Mouse (Mus musculus) T-helper 2 cell (primary cell): ENCODE measurements around the gene Mphosph9.
"Not testable (repeated sequence)": the region's sequence is repeated elsewhere in the genome, so short reads cannot be mapped to it uniquely, and the experiment has no call there.

ENCODE experiments used
- in situ Hi-C: fragments of 300-600 bp; cut with MboI, MseI; formaldehyde crosslinking; loops from one replicate; pipeline ENCODE4 v1.15.1; 2025; ENCODE audit warnings: high pct_unique_total_duplicates

Mphosph9 gene

GRCm38 (mm10) chr5:124240841-124241685 is 86.7 kb downstream of the Mphosph9 start:
- in situ Hi-C loops, result no loop called here

- in situ Hi-C loops, result no loop called here
Measured at GRCm38 (mm10) chr5:124236180-124236579, 91.6 kb downstream of the Mphosph9 start.

- in situ Hi-C loops, result no loop called here
Measured at GRCm38 (mm10) chr5:124234778-124235177, 93.0 kb downstream of the Mphosph9 start.

- in situ Hi-C loops, result no loop called here
Measured at GRCm38 (mm10) chr5:124233874-124234661, 93.7 kb downstream of the Mphosph9 start.

GRCm38 (mm10) chr5:124233144-124233465 is 94.7 kb downstream of the Mphosph9 start:
- in situ Hi-C loops, result no loop called here

- in situ Hi-C loops, result no loop called here
Measured at GRCm38 (mm10) chr5:124232360-124233143, 95.2 kb downstream of the Mphosph9 start.

GRCm38 (mm10) chr5:124230461-124230860 is 97.3 kb downstream of the Mphosph9 start:
- in situ Hi-C loops, result no loop called here

- in situ Hi-C loops, result no loop called here
Measured at GRCm38 (mm10) chr5:124227193-124227592, 100.6 kb downstream of the Mphosph9 start.

GRCm38 (mm10) chr5:124226494-124226893 is 101.3 kb downstream of the Mphosph9 start:
- in situ Hi-C loops, result no loop called here

- in situ Hi-C loops, result no loop called here
Measured at GRCm38 (mm10) chr5:124225891-124226290, 101.9 kb downstream of the Mphosph9 start.

- in situ Hi-C loops, result no loop called here
Measured at GRCm38 (mm10) chr5:124224321-124225092, 103.3 kb downstream of the Mphosph9 start.

- in situ Hi-C loops, result no loop called here
Measured at GRCm38 (mm10) chr5:124223574-124223973, 104.2 kb downstream of the Mphosph9 start.

- in situ Hi-C loops, result no loop called here
Measured at GRCm38 (mm10) chr5:124222696-124223095, 105.1 kb downstream of the Mphosph9 start.

- in situ Hi-C loops, result no loop called here
Measured at GRCm38 (mm10) chr5:124221736-124222040, 106.1 kb downstream of the Mphosph9 start.

- in situ Hi-C loops, result no loop called here
Measured at GRCm38 (mm10) chr5:124221037-124221735, 106.6 kb downstream of the Mphosph9 start.

- in situ Hi-C loops, result no loop called here
Measured at GRCm38 (mm10) chr5:124220551-124220950, 107.2 kb downstream of the Mphosph9 start.

- in situ Hi-C loops, result no loop called here
Measured at GRCm38 (mm10) chr5:124219431-124219830, 108.3 kb downstream of the Mphosph9 start.

GRCm38 (mm10) chr5:124218986-124219385 is 108.8 kb downstream of the Mphosph9 start:
- in situ Hi-C loops, result no loop called here

- in situ Hi-C loops, result no loop called here
Measured at GRCm38 (mm10) chr5:124217566-124218249, 110.1 kb downstream of the Mphosph9 start.

GRCm38 (mm10) chr5:124217092-124217491 is 110.7 kb downstream of the Mphosph9 start:
- in situ Hi-C loops, result not testable (repeated sequence)
